Mouse (Mus musculus): ENCODE data around the gene Adssl1.

DNA sequence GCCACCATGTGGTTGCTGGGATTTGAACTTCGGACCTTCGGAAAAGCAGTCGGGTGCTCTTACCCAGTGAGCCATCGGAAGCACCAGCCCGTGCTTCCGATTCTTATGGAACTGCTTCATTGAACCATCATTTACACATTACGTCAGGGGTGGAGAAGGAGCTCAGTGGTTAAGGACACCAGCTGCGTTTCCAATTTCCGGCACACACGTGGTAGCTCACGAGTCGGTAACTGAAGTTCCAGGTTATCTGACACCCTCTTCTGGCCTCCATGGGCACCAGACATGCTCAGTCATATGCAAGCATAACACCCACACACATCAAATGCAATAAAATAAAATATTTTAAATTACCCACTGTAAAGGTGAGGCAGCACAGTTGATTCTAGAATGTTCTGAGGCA lies 10.2 kb downstream of the Adssl1 start:
- no peak for TF ChIP-seq RAD21 (IDR thresholded peaks at IDR 0.05; ENCODE audit: low read depth, low read length)
- no peak for TF ChIP-seq ELF1 (IDR thresholded peaks at IDR 0.05; ENCODE audit: low read depth, low read length)
- no peak for TF ChIP-seq CTCF (IDR thresholded peaks at IDR 0.05 in 2 of 3, conservative IDR thresholded peaks at IDR 0.05 in 1 of 3; ENCODE audit: control insufficient read depth in 1 of 3, insufficient read depth in 1 of 3, low read depth in 2 of 3, low read length in 3 of 3, poor library complexity in 1 of 3, severe bottlenecking in 1 of 3)
- no peak for TF ChIP-seq CHD1 (IDR thresholded peaks at IDR 0.05; ENCODE audit: low read depth, low read length)
- TF ChIP-seq MAX (IDR thresholded peaks at IDR 0.05; ENCODE audit: low read length), result no peak
